Mouse (Mus musculus): ENCODE measurements at regions not wholly inside any gene's neighbourhood (a gene's known extent, or its start where the extent isn't known, plus 50 kb on each side); places are given as distances from the start of the nearest gene placed in this dataset.

DNA sequence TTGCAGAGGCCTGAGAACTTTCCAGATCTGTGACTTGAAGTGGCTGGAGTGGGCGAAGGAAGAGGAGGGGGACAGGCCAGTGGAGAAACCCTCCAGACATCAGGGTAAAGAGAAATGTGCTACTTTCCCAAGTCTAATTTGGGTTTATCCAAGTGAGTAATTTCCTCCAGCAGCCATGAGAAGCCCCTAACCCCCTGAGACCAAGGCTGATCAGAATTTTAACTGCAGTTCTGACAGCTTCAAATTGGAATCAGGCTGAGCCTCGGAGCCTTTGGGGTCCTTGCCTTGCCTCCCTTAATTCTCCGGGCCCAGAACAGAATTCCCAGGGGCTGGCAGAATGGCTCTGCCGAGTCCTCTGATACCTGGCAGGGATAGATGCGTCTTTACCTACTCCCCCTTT, 104.9 kb downstream of the 4930564D02Rik start:
- TF ChIP-seq FLI1 (IDR thresholded peaks at IDR 0.05; ENCODE audit: low read length) (no peak), GATA1 (IDR thresholded peaks at IDR 0.05; ENCODE audit: borderline replicate concordance, low read length) (no peak)
- Histone ChIP-seq H3K4me1 (no peaks in the 10 kb centered on the region; the same call in 1 of the 2 replicates), H3K36me3 (replicated peaks; ENCODE audit: low read length) (no peaks in the 10 kb centered on the region), H3K4me3 (replicated peaks) (no peak overlapping the region), H3K27me3 (replicated peaks) (peaks cover 17% of the 10 kb centered on the region), H3K9me3 (peaks cover 14% of the 10 kb centered on the region)

DNA sequence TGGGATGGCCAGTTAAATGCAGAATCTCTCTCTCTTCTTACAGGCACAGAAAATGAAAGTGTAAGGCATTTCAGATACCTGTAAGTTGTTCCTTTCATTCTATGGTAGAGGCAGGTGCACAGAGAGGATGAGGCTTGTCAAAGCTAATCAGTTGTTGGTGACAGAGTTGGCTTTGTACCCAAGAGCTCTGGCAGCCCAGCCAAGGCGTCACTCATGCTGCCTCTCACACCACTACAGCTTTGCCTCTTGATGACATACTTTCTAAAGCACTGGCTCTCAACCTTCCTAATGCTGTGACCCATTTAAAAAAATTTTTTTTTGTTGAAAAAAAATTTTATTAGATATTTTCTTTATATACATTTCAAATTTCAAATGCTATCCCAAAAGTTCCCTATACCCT, 105.4 kb downstream of the 4930564D02Rik start:
- TF ChIP-seq FLI1 (IDR thresholded peaks at IDR 0.05; ENCODE audit: low read length) (no peak), GATA1 (IDR thresholded peaks at IDR 0.05; ENCODE audit: borderline replicate concordance, low read length) (no peak)
- H3K27me3 ChIP-seq (replicated peaks), result peaks cover 18% of the 10 kb centered on the region
- H3K4me1 ChIP-seq, result peaks cover under 1% of the 10 kb centered on the region; the same call in 1 of the 2 replicates
- no peak overlapping the region for H3K4me3 ChIP-seq (replicated peaks)
- no peaks in the 10 kb centered on the region for H3K36me3 ChIP-seq (replicated peaks; ENCODE audit: low read length)
- peaks cover 14% of the 10 kb centered on the region for H3K9me3 ChIP-seq

DNA sequence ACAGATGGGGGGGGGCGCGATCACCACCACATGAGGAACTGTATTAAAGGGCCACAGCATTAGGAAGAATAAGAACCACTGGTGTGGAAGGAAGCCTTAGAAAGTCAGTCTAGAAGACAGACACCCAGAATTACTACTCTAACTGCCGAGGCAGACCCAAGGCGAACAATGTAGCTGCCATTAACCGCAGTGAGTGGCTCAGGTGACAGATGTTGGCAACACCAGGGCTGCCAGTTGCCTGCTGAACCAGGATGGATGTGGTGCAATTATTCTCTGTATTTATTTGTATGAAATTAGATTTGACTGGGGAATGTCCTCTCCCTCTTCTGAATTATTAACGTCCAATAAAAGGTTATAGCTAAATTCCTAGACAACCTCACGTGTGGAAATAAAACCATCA, 124.7 kb downstream of the 4930564D02Rik start:
- peaks cover 3% of the 10 kb centered on the region for H3K27me3 ChIP-seq (replicated peaks)
- H3K36me3 ChIP-seq (replicated peaks; ENCODE audit: low read length), result no peaks in the 10 kb centered on the region
- H3K4me1 ChIP-seq, result peaks cover 62% of the 10 kb centered on the region
- TF ChIP-seq FLI1 (IDR thresholded peaks at IDR 0.05; ENCODE audit: low read length) (no peak), GATA1 (IDR thresholded peaks at IDR 0.05; ENCODE audit: borderline replicate concordance, low read length) (no peak)
- H3K4me3 ChIP-seq (replicated peaks), result no peak overlapping the region
- H3K9me3 ChIP-seq, result peaks cover 3% of the 10 kb centered on the region; the same call in 1 of the 2 replicates

DNA sequence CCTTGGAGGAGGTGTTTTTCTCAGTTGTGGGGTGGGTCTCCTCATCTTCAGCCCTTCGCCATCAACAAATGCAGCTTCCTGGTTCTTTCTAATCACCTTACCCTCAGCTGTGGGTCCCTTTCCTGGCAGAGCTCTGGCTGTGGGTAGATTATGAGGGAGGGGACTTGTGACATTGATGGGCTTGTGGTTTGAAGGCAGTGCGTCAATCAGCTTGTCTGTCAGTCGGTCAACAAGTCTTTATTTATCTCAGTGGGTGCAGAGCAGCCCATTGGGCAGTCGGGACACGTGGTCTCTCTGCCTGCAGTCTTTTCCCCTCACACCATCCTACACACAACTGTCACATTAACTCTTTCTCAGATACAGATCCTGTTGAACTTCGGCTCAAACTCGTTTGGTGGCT, 125.2 kb downstream of the 4930564D02Rik start:
- Histone ChIP-seq H3K4me3 (replicated peaks) (peak overlapping the region; percentile 79), H3K27me3 (replicated peaks) (peaks cover 1% of the 10 kb centered on the region), H3K4me1 (peaks cover 65% of the 10 kb centered on the region), H3K36me3 (replicated peaks; ENCODE audit: low read length) (no peaks in the 10 kb centered on the region), H3K9me3 (peaks cover 7% of the 10 kb centered on the region; the same call in 1 of the 2 replicates)
- TF ChIP-seq FLI1 (IDR thresholded peaks at IDR 0.05; ENCODE audit: low read length) (no peak), GATA1 (IDR thresholded peaks at IDR 0.05; ENCODE audit: borderline replicate concordance, low read length) (0 out of 3 replicates have a peak, but pooled peaks have one; percentile 6)

DNA sequence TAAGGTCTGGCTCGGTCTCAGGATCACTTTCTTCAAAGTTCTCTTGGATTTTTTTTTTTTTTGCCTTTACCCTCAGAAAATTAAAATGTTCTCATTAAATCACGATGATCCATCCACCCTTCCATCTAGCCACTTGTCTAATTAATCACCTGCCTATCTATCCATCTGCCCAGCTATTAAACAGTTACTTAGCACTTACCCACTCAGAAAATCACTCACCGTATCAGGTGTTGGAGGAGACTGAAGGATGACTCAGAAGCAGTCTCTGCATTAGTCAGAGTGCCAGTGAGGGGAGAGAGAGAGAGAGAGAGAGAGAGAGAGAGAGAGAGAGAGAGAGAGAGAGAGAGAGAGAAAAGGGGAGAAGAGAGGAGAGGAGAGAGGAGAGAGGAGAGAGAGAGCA, 134.1 kb downstream of the 4930564D02Rik start:
- H3K4me3 ChIP-seq (replicated peaks), result no peak overlapping the region
- peaks cover 32% of the 10 kb centered on the region for H3K4me1 ChIP-seq
- H3K9me3 ChIP-seq, result peaks cover 14% of the 10 kb centered on the region
- peaks cover 5% of the 10 kb centered on the region for H3K27me3 ChIP-seq (replicated peaks)
- TF ChIP-seq GATA1 (IDR thresholded peaks at IDR 0.05; ENCODE audit: borderline replicate concordance, low read length) (no peak), FLI1 (IDR thresholded peaks at IDR 0.05; ENCODE audit: low read length) (no peak)
- H3K36me3 ChIP-seq (replicated peaks; ENCODE audit: low read length), result no peaks in the 10 kb centered on the region

DNA sequence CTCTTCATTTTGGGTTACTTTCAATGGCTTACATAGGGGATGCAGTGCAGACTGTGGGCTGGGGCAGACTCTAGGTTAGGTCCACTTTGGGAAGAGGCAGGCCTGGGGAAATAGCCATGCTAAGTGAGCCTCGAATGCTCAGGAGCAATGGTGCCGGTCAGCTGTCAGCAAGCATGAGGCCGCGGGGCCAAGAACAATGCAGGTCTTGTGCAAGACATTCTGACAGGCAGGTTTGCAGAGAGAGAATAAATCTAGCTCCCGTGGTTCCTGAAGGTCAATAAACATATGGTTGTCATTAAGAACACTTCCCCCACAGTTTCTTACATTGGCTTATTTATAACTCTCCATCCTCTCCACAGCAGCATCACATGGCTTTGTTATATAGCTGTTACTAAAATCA, 142.5 kb downstream of the 4930564D02Rik start:
- Histone ChIP-seq H3K9me3 (no peaks in the 10 kb centered on the region), H3K27me3 (replicated peaks) (no peaks in the 10 kb centered on the region), H3K4me3 (replicated peaks) (no peak overlapping the region), H3K4me1 (peaks cover 53% of the 10 kb centered on the region), H3K36me3 (replicated peaks; ENCODE audit: low read length) (no peaks in the 10 kb centered on the region)
- TF ChIP-seq FLI1 (IDR thresholded peaks at IDR 0.05; ENCODE audit: low read length) (no peak), GATA1 (IDR thresholded peaks at IDR 0.05; ENCODE audit: borderline replicate concordance, low read length) (no peak)

DNA sequence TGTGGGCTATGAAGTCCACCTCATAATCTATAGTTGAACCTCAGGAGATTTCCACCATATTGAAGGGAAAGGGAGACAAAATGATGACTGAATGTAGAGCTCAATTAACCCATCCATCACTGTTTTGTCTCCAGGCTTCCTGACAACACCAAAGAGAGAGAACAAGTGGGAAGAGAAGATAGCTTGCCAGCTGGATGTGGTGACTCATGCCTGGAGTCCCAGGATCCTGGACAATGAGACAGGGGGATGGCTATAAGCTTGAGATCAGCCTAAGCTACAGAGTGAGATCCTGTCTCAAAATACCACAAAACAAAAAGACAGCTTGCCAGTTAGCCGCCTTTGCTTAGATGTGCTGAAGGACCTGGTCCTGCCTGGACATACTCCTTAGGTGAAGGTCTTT, 144.4 kb downstream of the 4930564D02Rik start:
- peaks cover 3% of the 10 kb centered on the region for H3K27me3 ChIP-seq (replicated peaks)
- no peaks in the 10 kb centered on the region for H3K36me3 ChIP-seq (replicated peaks; ENCODE audit: low read length)
- TF ChIP-seq FLI1 (IDR thresholded peaks at IDR 0.05; ENCODE audit: low read length) (no peak), GATA1 (IDR thresholded peaks at IDR 0.05; ENCODE audit: borderline replicate concordance, low read length) (no peak)
- H3K9me3 ChIP-seq, result no peaks in the 10 kb centered on the region
- peaks cover 50% of the 10 kb centered on the region for H3K4me1 ChIP-seq
- H3K4me3 ChIP-seq (replicated peaks), result no peak overlapping the region

DNA sequence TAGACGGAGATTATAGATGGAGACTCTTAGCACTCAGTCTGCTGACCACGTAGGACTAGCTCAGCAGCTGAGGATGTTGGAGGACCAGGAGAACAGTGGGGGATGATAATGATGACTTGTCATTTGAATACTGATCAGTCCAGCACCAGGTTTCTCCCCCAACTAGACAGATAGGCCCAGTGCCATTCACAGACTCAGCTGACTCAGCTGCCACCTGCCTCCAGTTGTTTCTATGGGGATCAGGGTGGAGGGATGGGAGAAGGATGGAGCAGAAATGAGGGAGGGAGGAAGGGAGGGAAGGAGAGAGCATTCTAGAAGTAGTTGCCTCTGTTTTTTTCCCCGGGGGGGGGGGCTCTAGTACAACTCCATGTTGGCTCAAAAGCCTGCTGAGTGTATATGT, 145.1 kb downstream of the 4930564D02Rik start:
- H3K9me3 ChIP-seq, result no peaks in the 10 kb centered on the region
- no peaks in the 10 kb centered on the region for H3K36me3 ChIP-seq (replicated peaks; ENCODE audit: low read length)
- TF ChIP-seq FLI1 (IDR thresholded peaks at IDR 0.05; ENCODE audit: low read length) (no peak), GATA1 (IDR thresholded peaks at IDR 0.05; ENCODE audit: borderline replicate concordance, low read length) (no peak)
- H3K4me1 ChIP-seq, result peaks cover 50% of the 10 kb centered on the region
- H3K27me3 ChIP-seq (replicated peaks), result peaks cover 8% of the 10 kb centered on the region
- H3K4me3 ChIP-seq (replicated peaks), result no peak overlapping the region

DNA sequence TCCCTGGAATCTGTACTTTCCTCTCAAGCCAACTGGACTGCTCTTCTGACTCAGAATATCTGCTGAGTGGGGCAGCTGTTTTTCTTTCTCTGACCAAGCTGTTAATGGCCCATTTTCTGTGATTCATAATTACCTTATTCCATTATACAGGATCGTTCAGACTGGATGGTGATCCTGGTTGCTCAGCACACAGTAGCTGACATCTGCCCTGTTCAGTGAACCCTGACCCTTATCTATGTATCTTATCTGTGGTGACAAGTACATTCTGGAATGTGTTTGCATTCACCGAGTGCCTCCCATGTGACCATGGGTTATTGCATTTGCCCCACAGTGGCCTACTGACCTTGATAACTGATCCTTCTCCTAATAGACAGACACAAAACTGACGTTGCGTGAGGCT, 148.2 kb downstream of the 4930564D02Rik start:
- Histone ChIP-seq H3K27me3 (replicated peaks) (peaks cover 19% of the 10 kb centered on the region), H3K36me3 (replicated peaks; ENCODE audit: low read length) (no peaks in the 10 kb centered on the region)
- no peak for TF ChIP-seq GATA1 (IDR thresholded peaks at IDR 0.05; ENCODE audit: borderline replicate concordance, low read length)
- TF ChIP-seq FLI1 (IDR thresholded peaks at IDR 0.05; ENCODE audit: low read length), result no peak

DNA sequence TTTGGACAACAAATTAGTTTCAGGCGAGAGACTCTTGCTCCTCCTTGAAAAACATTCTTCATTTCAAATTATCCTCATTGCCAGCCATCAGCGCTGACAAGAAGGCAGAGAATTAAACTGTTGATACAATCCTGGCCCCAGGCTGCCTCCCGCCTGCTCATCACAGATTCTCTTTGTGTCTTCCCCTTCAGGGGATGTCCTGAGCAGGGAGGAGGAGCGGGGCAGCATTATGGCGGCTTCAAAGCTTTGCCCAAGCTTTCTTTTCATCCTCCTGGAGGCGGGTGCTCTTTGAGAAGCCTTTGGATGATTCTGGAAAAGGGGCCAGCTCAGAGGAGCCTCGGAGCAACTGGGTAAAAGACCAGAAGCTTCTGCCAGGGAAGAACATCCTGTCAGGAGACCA, 149.1 kb downstream of the 4930564D02Rik start:
- TF ChIP-seq GATA1 (IDR thresholded peaks at IDR 0.05; ENCODE audit: borderline replicate concordance, low read length) (no peak), FLI1 (IDR thresholded peaks at IDR 0.05; ENCODE audit: low read length) (no peak)
- H3K4me1 ChIP-seq, result peaks cover 27% of the 10 kb centered on the region
- H3K9me3 ChIP-seq, result no peaks in the 10 kb centered on the region
- H3K4me3 ChIP-seq (replicated peaks), result no peak overlapping the region
- H3K27me3 ChIP-seq (replicated peaks), result peaks cover 19% of the 10 kb centered on the region
- no peaks in the 10 kb centered on the region for H3K36me3 ChIP-seq (replicated peaks; ENCODE audit: low read length)

More for the DNA sequence above, 148.2 kb downstream of the 4930564D02Rik start:
- peaks cover 35% of the 10 kb centered on the region for H3K4me1 ChIP-seq
- no peak overlapping the region for H3K4me3 ChIP-seq (replicated peaks)
- no peaks in the 10 kb centered on the region for H3K9me3 ChIP-seq

DNA sequence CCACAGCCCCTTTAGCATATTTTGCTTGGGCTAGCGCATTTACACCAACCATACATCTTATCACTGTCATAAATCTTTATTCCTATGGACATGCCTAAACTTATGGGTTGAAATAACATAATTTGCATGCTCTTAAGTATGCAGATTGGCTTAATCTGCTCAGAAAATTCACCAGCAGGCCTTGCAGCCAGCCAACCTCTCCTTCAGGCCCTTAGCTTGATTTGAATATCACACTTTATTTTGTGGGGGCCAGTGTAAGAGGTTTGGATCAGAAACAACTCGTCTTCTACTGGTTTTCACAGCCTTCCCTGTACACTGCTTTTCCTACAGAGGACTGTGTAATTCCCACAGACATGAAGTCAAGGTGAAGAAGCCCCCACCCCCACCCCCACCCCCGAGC, 153.0 kb downstream of the 4930564D02Rik start:
- H3K9me3 ChIP-seq, result no peaks in the 10 kb centered on the region
- peaks cover 19% of the 10 kb centered on the region for H3K27me3 ChIP-seq (replicated peaks)
- no peak overlapping the region for H3K4me3 ChIP-seq (replicated peaks)
- no peaks in the 10 kb centered on the region for H3K36me3 ChIP-seq (replicated peaks; ENCODE audit: low read length)
- TF ChIP-seq FLI1 (IDR thresholded peaks at IDR 0.05; ENCODE audit: low read length), result no peak
- TF ChIP-seq GATA1 (IDR thresholded peaks at IDR 0.05; ENCODE audit: borderline replicate concordance, low read length), result no peak
- peaks cover 26% of the 10 kb centered on the region for H3K4me1 ChIP-seq

All from megakaryocyte, embryonic 14.5 days (primary cell).